Mouse (Mus musculus) liver, embryonic 14.5 days (tissue): Measurements from ENCODE around the gene Fbxl18. TPM values are rescaled to one million over a fixed set of nuclear protein-coding genes. Genes with fewer than 3 reads are reported as not detected.

Experiments used
- ATAC-seq: fragments of 200-750 bp; cut with Nextera tagmentation; 2 replicates; pipeline ENCODE4 v1.8.0; 2017; ENCODE audit warnings: moderate number of reproducible peaks, mild to moderate bottlenecking, moderate library complexity; ENCODE audit not compliant: insufficient read depth
- DNase-seq, 3 experiments: peaks; one replicate each; pipeline ENCODE4 v3.0.0-alpha.2; 2012 to 2013; ENCODE audit warnings: low read depth in 3 of 3, low spot score in 3 of 3
- H3K27ac ChIP-seq: fragments of 300-500 bp; sonication (generic); 2 replicates; pipeline ENCODE4 v1.5.1; 2014; ENCODE audit warnings: moderate library complexity, mild to moderate bottlenecking, control low read depth, inconsistent platforms
- H3K27me3 ChIP-seq: fragments of 300-500 bp; sonication (generic); 2 replicates; pipeline ENCODE4 v1.6.1; 2014; ENCODE audit warnings: mild to moderate bottlenecking, low read length, moderate library complexity; ENCODE audit not compliant: control insufficient read depth, insufficient read depth
- H3K36me3 ChIP-seq: fragments of 300-500 bp; sonication (generic); replicated peaks from 2 replicates; pipeline ENCODE4 v1.6.1; 2014; ENCODE audit warnings: low read depth; ENCODE audit not compliant: control insufficient read depth, insufficient read depth
- H3K4me1 ChIP-seq, 2 experiments: fragments of 200-500 bp in 1 of 2; fragments of 300-500 bp in 1 of 2; sonication (generic) in 1 of 2; replicated peaks; 2 replicates each; pipeline ENCODE4 v1.6.1; 2012 to 2014; ENCODE audit warnings: antibody characterized with exemption in 1 of 2, inconsistent platforms in 1 of 2, low read length in 1 of 2; ENCODE audit not compliant: control insufficient read depth in 2 of 2, insufficient read depth in 2 of 2
- H3K4me2 ChIP-seq: fragments of 300-500 bp; sonication (generic); 2 replicates; pipeline ENCODE4 v1.6.1; 2014; ENCODE audit warnings: low read depth, mild to moderate bottlenecking, control low read depth, moderate library complexity
- H3K4me3 ChIP-seq, 2 experiments: fragments of 200-500 bp in 1 of 2; fragments of 300-500 bp in 1 of 2; sonication (generic) in 1 of 2; 2 replicates each; pipeline ENCODE4 v1.5.1; 2012 to 2014; ENCODE audit warnings: low read depth in 2 of 2, low read length in 2 of 2, mild to moderate bottlenecking in 2 of 2, control low read depth in 1 of 2, inconsistent platforms in 1 of 2, moderate library complexity in 1 of 2; ENCODE audit not compliant: insufficient read depth in 1 of 2
- H3K9ac ChIP-seq: fragments of 300-500 bp; sonication (generic); replicated peaks from 2 replicates; pipeline ENCODE4 v1.6.1; 2014; ENCODE audit warnings: mild to moderate bottlenecking, control low read depth, moderate library complexity
- H3K9me3 ChIP-seq: fragments of 300-500 bp; sonication (generic); 2 replicates; pipeline ENCODE4 v1.6.1; 2016; ENCODE audit warnings: low read length, mixed read lengths; ENCODE audit not compliant: control insufficient read depth
- CTCF ChIP-seq: IDR thresholded peaks from 2 replicates; pipeline ENCODE4 v1.5.1; 2016; ENCODE audit warnings: antibody characterized with exemption, low read depth, control low read depth
- EP300 ChIP-seq: IDR thresholded peaks from 2 replicates; pipeline ENCODE4 v1.6.1; 2016; ENCODE audit warnings: antibody characterized with exemption, low read depth
- WGBS: fragments of 180-500 bp; shearing (Covaris S2); extraction: QIAGEN DNeasy Blood & Tissue Kit; methylation state at CpG from one replicate; pipeline ENCODE4 v1.1.7; 2014; ENCODE audit not compliant: insufficient replicate concordance; 5-methylcytosine and 5-hydroxymethylcytosine counted together
- polyA plus RNA-seq, 2 experiments: library from polyadenylated mRNA; depleted of rRNA in 1 of 2; stranded (reverse) in 1 of 2; unstranded in 1 of 2; fragments of >200 nt; fragmentation: Nextera tagmentation in 1 of 2; extraction: Ambion mirVana in 1 of 2; gene quantifications; 2 replicates each; pipeline versions ENCODE4 v1.2.1 to v1.2.3; 2012 to 2014

Fbxl18 gene
- polyA plus RNA-seq (2012; rRNA removed), result 1.9 and 2.2 TPM in 2 replicates
- polyA plus RNA-seq (2014; fragmentation: Nextera tagmentation; extraction: Ambion mirVana), result 1.6 and 2.0 TPM in 2 replicates

- H3K9ac ChIP-seq, result peak within 1 kb of the TSS; percentile 77
- under 1% methylated on average over 40 of the region's 40 CpGs for WGBS
- H3K4me2 ChIP-seq, result peak within 1 kb of the TSS; percentile 86
- peak within 1 kb of the TSS; percentile 77 for H3K27ac ChIP-seq
- DNase-seq (peak; percentile 75 to 78 (median 76)), ATAC-seq (peak; percentile 92)
- no peak for TF ChIP-seq CTCF
- no peak for TF ChIP-seq EP300
- H3K4me3 ChIP-seq, result peak within 1 kb of the TSS; percentile 78 to 99
- H3K4me1 ChIP-seq, result peaks cover 13 to 19% of the 10 kb centered on the region in 2 experiments
- peaks cover 4% of the 10 kb centered on the region for H3K36me3 ChIP-seq
- no peaks in the 10 kb centered on the region for H3K27me3 ChIP-seq
- H3K9me3 ChIP-seq, result no peaks in the 10 kb centered on the region
Observed at GRCm38 (mm10) chr5:142894918-142895613, at the start of gene Fbxl18. TSS of gene Fbxl18 (minus strand) at chr5:142895421.

- no peak for DNase-seq
- H3K9ac ChIP-seq, result no peak overlapping the region
- H3K4me1 ChIP-seq, result peaks cover 14 to 21% of the 10 kb centered on the region in 2 experiments
- peak; percentile 64 for TF ChIP-seq CTCF
- no peak for TF ChIP-seq EP300
- H3K4me3 ChIP-seq, result no peak overlapping the region
- H3K27ac ChIP-seq, result no peak overlapping the region
- no peak for ATAC-seq
- no peak overlapping the region for H3K4me2 ChIP-seq
- WGBS, result 44% methylated on average over 2 of the region's 2 CpGs
- H3K27me3 ChIP-seq, result no peaks in the 10 kb centered on the region
- no peaks in the 10 kb centered on the region for H3K9me3 ChIP-seq
- H3K36me3 ChIP-seq, result no peaks in the 10 kb centered on the region
Observed at GRCm38 (mm10) chr5:142940393-142940792, 45.2 kb upstream of the Fbxl18 start.

DNA sequence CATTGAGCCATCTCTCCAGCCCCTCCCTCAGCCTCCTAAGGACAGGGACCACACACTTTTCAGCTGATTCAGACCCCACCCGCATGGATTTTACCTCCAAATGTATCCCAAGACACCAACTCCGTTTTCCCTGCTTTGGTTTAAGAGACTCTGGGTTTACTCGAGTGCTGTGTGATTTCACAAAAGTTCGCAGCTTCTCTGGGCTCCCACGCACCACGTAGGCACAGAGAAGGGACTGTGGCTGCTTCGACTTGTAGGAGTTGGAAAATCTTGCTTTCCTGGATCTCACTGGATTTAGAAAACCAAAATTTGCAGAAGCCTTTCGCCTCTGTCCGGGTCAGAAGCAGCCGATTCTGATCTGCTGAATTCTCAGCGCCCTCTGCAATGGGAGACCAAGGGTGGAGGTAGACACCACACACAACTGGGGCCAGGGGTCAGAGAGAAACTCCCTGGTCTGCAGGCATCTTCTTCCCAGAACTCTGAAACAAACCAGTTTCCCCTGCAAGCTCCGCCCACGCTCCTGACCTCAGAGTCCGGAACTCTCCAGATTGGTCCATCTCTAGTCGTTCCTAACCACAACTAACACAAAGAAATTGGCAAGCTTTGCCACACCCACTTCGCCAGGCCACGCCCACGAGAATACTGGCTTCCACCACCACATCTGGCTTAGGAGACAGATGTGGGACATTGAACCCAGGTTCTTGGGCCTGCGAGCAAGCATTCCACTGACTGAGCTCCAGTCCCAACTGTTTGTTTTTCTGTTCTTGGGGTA lies 42.9 kb upstream of the Fbxl18 start:
- TF ChIP-seq CTCF (no peak), EP300 (no peak)
- DNase-seq (peak in 1 of 3 experiments; percentile 74), ATAC-seq (peak; percentile 26; the same call in 1 of the 2 replicates)
- Histone ChIP-seq H3K9me3 (no peaks in the 10 kb centered on the region), H3K4me1 (peaks cover 14 to 21% of the 10 kb centered on the region in 2 experiments), H3K27ac (no peak overlapping the region), H3K27me3 (no peaks in the 10 kb centered on the region), H3K4me3 (peak overlapping the region in 1 of 2 experiments; percentile 29; a peak in 1 of 4 replicates), H3K36me3 (no peaks in the 10 kb centered on the region), H3K4me2 (peak overlapping the region; percentile 20), H3K9ac (no peak overlapping the region)
- WGBS, result 30% methylated on average over 19 of the region's 19 CpGs

DNA sequence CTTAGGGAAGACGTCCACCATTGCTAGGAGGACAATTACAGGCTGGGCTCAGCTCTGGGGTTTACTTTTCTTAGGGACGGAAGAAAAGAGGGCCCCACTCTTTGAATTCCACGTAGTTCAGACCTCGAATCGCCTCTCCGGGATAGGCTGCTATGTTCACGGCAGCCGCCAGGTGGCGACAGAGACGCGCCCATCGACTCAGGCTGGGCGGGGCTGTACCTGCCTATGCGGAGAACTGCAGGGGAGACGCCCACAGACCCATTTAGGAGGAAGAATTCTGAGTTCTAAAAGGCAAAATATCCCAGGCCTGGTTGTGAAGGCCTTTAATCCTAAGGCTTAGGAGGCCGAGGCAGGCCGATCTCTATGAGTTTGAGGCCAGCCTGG lies 41.1 kb upstream of the Fbxl18 start:
- H3K36me3 ChIP-seq, result no peaks in the 10 kb centered on the region
- H3K27me3 ChIP-seq, result no peaks in the 10 kb centered on the region
- peak overlapping the region; percentile 74 for H3K27ac ChIP-seq
- TF ChIP-seq EP300 (no peak), CTCF (peak; percentile 100)
- peak overlapping the region; percentile 44 to 48 for H3K4me3 ChIP-seq
- peak overlapping the region; percentile 59 for H3K9ac ChIP-seq
- WGBS, result 3% methylated on average over 17 of the region's 17 CpGs
- H3K4me2 ChIP-seq, result peak overlapping the region; percentile 81
- ATAC-seq (peak; percentile 47), DNase-seq (peak in 1 of 3 experiments; percentile 64)
- no peaks in the 10 kb centered on the region for H3K9me3 ChIP-seq
- H3K4me1 ChIP-seq, result peaks cover 22 to 32% of the 10 kb centered on the region in 2 experiments
